Mouse (Mus musculus): ENCODE measurements around the gene B130006D01Rik.

- TF ChIP-seq POLR2A (IDR thresholded peaks at IDR 0.05; ENCODE audit: insufficient read depth, low read depth, low read length): no peak
- no peak for TF ChIP-seq CTCF (IDR thresholded peaks at IDR 0.05; ENCODE audit: insufficient read depth, low read depth, low read length)
Observed at GRCm38 (mm10) chr11:95764806-95765205, 41.4 kb downstream of the B130006D01Rik start.

Data from olfactory bulb, adult 2 months (tissue).